Mouse (Mus musculus): Measurements from ENCODE around the gene Gm49321. TPM values are rescaled to one million over a fixed set of nuclear protein-coding genes. Genes with fewer than 3 reads are reported as not detected.
A peak's percentile ranks its signal among the peaks of the same experiment; 100 is the strongest.

Gm49321 gene
- polyA plus RNA-seq, 1 experiment from 2014 or later: 1.8 TPM

GRCm38 (mm10) chr12:73953420-73954186 is 16.1 kb downstream of the Gm49321 start:
- H3K4me2 ChIP-seq (ENCODE audit: low read depth, low read length): peak overlapping the region; percentile 78
- H3K27ac ChIP-seq (ENCODE audit: low read depth): no peak overlapping the region
- ATAC-seq (peak; percentile 66), DNase-seq (no peak)
- TF ChIP-seq CTCF (IDR thresholded peaks at IDR 0.05; ENCODE audit: low read depth): no peak
- no peak for TF ChIP-seq EP300 (IDR thresholded peaks at IDR 0.05; ENCODE audit: low read depth)
- peak overlapping the region; percentile 38 for H3K4me3 ChIP-seq (ENCODE audit: low read depth, low read length)
- no peaks in the 10 kb centered on the region for H3K36me3 ChIP-seq (replicated peaks; ENCODE audit: insufficient read depth, low read length)
- no peaks in the 10 kb centered on the region for H3K27me3 ChIP-seq (ENCODE audit: insufficient read depth, low read length)
- H3K4me1 ChIP-seq (ENCODE audit: insufficient read depth): peaks cover 9% of the 10 kb centered on the region
- no peaks in the 10 kb centered on the region for H3K9me3 ChIP-seq (ENCODE audit: low read length)
- peak overlapping the region; percentile 48; the same call in 1 of the 2 replicates for H3K9ac ChIP-seq (replicated peaks)
- 26% methylated on average over 14 of the region's 14 CpGs for WGBS (ENCODE audit: insufficient replicate concordance)

- Histone ChIP-seq H3K4me1 (ENCODE audit: insufficient read depth) (peaks cover 9% of the 10 kb centered on the region), H3K9me3 (ENCODE audit: low read length) (no peaks in the 10 kb centered on the region), H3K36me3 (replicated peaks; ENCODE audit: insufficient read depth, low read length) (no peaks in the 10 kb centered on the region), H3K27me3 (ENCODE audit: insufficient read depth, low read length) (no peaks in the 10 kb centered on the region), H3K4me2 (ENCODE audit: low read depth, low read length) (no peak overlapping the region), H3K9ac (replicated peaks) (no peak overlapping the region), H3K4me3 (ENCODE audit: low read depth, low read length) (no peak overlapping the region), H3K27ac (ENCODE audit: low read depth) (no peak overlapping the region)
- WGBS (ENCODE audit: insufficient replicate concordance): 45% methylated on average over 5 of the region's 5 CpGs
- DNase-seq (no peak), ATAC-seq (no peak)
- TF ChIP-seq CTCF (IDR thresholded peaks at IDR 0.05; ENCODE audit: low read depth) (no peak), EP300 (IDR thresholded peaks at IDR 0.05; ENCODE audit: low read depth) (no peak)
Measured at GRCm38 (mm10) chr12:73954785-73955184, 17.3 kb downstream of the Gm49321 start.

GRCm38 (mm10) chr12:73957676-73958075 is 20.2 kb downstream of the Gm49321 start:
- Histone ChIP-seq H3K4me3 (ENCODE audit: low read depth, low read length) (no peak overlapping the region), H3K4me2 (ENCODE audit: low read depth, low read length) (no peak overlapping the region), H3K27ac (ENCODE audit: low read depth) (no peak overlapping the region), H3K9me3 (ENCODE audit: low read length) (no peaks in the 10 kb centered on the region), H3K4me1 (ENCODE audit: insufficient read depth) (peaks cover 8% of the 10 kb centered on the region), H3K9ac (replicated peaks) (no peak overlapping the region), H3K27me3 (ENCODE audit: insufficient read depth, low read length) (no peaks in the 10 kb centered on the region), H3K36me3 (replicated peaks; ENCODE audit: insufficient read depth, low read length) (no peaks in the 10 kb centered on the region)
- TF ChIP-seq CTCF (IDR thresholded peaks at IDR 0.05; ENCODE audit: low read depth) (no peak), EP300 (IDR thresholded peaks at IDR 0.05; ENCODE audit: low read depth) (no peak)
- DNase-seq (no peak), ATAC-seq (no peak)
- 84% methylated on average over 3 of the region's 3 CpGs for WGBS (ENCODE audit: insufficient replicate concordance)

GRCm38 (mm10) chr12:73958830-73959229 is 21.4 kb downstream of the Gm49321 start:
- H3K4me1 ChIP-seq (ENCODE audit: insufficient read depth): no peaks in the 10 kb centered on the region; the same call in 1 of the 2 replicates
- H3K36me3 ChIP-seq (replicated peaks; ENCODE audit: insufficient read depth, low read length): no peaks in the 10 kb centered on the region
- TF ChIP-seq CTCF (IDR thresholded peaks at IDR 0.05; ENCODE audit: low read depth) (no peak), EP300 (IDR thresholded peaks at IDR 0.05; ENCODE audit: low read depth) (no peak)
- no peak for ATAC-seq
- 65% methylated on average over 2 of the region's 2 CpGs for WGBS (ENCODE audit: insufficient replicate concordance)
- H3K27ac ChIP-seq (ENCODE audit: low read depth): no peak overlapping the region
- H3K27me3 ChIP-seq (ENCODE audit: insufficient read depth, low read length): no peaks in the 10 kb centered on the region
- H3K9ac ChIP-seq (replicated peaks): no peak overlapping the region
- H3K4me3 ChIP-seq (ENCODE audit: low read depth, low read length): no peak overlapping the region
- no peak for DNase-seq
- H3K9me3 ChIP-seq (ENCODE audit: low read length): no peaks in the 10 kb centered on the region
- H3K4me2 ChIP-seq (ENCODE audit: low read depth, low read length): no peak overlapping the region

- H3K4me2 ChIP-seq (ENCODE audit: low read depth, low read length): peak within 1 kb of the TSS; percentile 94
- peak within 1 kb of the TSS; percentile 73 for H3K9ac ChIP-seq (replicated peaks)
- H3K4me1 ChIP-seq (ENCODE audit: insufficient read depth): peaks cover 6% of the 10 kb centered on the region; the same call in 1 of the 2 replicates
- H3K36me3 ChIP-seq (replicated peaks; ENCODE audit: insufficient read depth, low read length): peaks cover 10% of the 10 kb centered on the region
- peak within 1 kb of the TSS; percentile 74 for H3K4me3 ChIP-seq (ENCODE audit: low read depth, low read length)
- DNase-seq (peak; percentile 97), ATAC-seq (peak; percentile 100)
- peak within 1 kb of the TSS; percentile 11; the same call in 1 of the 2 replicates for H3K27ac ChIP-seq (ENCODE audit: low read depth)
- H3K27me3 ChIP-seq (ENCODE audit: insufficient read depth, low read length): no peaks in the 10 kb centered on the region
- WGBS (ENCODE audit: insufficient replicate concordance): under 1% methylated on average over 60 of the region's 60 CpGs
- H3K9me3 ChIP-seq (ENCODE audit: low read length): no peaks in the 10 kb centered on the region
- TF ChIP-seq CTCF (IDR thresholded peaks at IDR 0.05; ENCODE audit: low read depth): no peak
- no peak for TF ChIP-seq EP300 (IDR thresholded peaks at IDR 0.05; ENCODE audit: low read depth)
Measured at GRCm38 (mm10) chr12:73964291-73965281, 27.1 kb downstream of the Gm49321 start, which contains the start of gene Snapc1. Gene Snapc1 (plus strand): TSS chr12:73964481.

GRCm38 (mm10) chr12:73969142-73969541 is 31.7 kb downstream of the Gm49321 start:
- Histone ChIP-seq H3K27me3 (ENCODE audit: insufficient read depth, low read length) (no peaks in the 10 kb centered on the region), H3K4me1 (ENCODE audit: insufficient read depth) (peaks cover 6% of the 10 kb centered on the region; the same call in 1 of the 2 replicates), H3K9ac (replicated peaks) (no peak overlapping the region), H3K36me3 (replicated peaks; ENCODE audit: insufficient read depth, low read length) (peaks cover 31% of the 10 kb centered on the region), H3K9me3 (ENCODE audit: low read length) (no peaks in the 10 kb centered on the region), H3K27ac (ENCODE audit: low read depth) (no peak overlapping the region), H3K4me3 (ENCODE audit: low read depth, low read length) (no peak overlapping the region), H3K4me2 (ENCODE audit: low read depth, low read length) (no peak overlapping the region)
- DNase-seq: no peak
- 89% methylated on average over 8 of the region's 8 CpGs for WGBS (ENCODE audit: insufficient replicate concordance)
- no peak for TF ChIP-seq CTCF (IDR thresholded peaks at IDR 0.05; ENCODE audit: low read depth)
- no peak for TF ChIP-seq EP300 (IDR thresholded peaks at IDR 0.05; ENCODE audit: low read depth)
- ATAC-seq: no peak
